Mouse (Mus musculus): ENCODE data around the gene Clns1a.

Gene Clns1a

DNA sequence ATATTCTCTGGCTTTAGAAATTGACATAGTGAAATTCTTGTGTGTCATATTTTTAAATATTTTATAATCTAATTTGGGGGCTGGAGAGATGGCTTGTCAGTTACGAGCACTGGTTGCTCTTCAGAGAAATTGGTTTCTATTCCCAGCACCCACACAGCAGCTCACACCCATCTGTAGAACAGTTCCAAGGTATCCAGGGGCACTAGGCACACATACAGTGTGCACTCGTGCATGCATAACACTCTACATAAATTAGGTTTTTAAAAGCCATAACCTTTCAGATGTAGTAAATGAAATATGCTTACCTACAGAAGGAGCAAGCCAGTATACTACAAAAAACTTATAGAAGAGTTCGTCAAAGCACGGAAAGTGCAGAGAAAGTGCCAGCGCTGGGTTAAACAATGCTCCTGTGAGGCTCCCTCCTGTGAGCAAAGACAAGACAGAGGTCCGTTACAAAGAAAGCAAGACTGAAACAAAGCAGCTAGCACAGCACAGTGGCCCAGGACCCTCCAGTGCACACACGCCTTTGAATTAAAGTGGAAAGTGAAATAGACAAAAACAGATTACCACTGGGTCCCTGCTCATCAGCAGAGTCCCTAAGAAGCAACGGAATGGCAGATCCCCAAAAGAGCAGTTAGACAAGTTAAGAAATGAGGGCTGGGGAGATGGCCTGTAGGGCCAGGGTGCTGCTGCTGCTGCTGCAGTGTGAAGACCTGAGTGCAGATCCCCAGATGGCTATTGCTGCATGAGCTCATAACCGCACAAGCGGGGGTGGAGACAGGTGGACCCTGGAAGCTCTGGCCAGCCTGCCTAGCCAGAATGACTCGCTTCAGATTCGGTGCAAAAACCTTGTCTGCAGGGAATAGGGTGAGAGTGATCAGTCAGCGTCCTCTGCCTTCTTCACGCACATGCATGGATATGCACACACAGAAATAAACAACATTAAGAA is 32.5 kb downstream of the Clns1a start:
- DNase-seq = no peak

DNA sequence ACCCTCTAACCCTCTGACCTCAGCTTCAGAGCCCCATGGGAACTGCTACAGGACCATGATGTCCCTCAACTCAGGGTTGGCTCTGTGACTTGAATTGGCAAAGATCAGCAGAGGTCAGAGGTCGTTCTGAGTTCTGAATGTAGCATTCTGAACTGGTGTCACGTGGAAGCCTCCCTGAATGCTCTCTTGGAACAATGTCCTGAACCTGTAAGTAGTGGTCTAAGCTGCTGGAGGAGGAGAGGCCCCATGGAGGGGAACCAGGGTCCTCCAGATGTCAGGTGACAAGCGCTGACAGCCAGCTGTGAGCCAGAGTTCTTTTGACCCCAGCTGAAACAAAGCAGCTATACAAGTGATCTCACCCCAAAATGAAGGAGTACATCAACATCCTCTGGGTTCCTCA is 34.0 kb downstream of the Clns1a start:
- no peak for DNase-seq

- DNase-seq = no peak
Measured at GRCm38 (mm10) chr7:97733606-97734005, 37.2 kb downstream of the Clns1a start.

GRCm38 (mm10) chr7:97735021-97735420 is 38.6 kb downstream of the Clns1a start:
- no peak for DNase-seq

- no peak for DNase-seq
Measured at GRCm38 (mm10) chr7:97735886-97736420, 39.5 kb downstream of the Clns1a start.

DNA sequence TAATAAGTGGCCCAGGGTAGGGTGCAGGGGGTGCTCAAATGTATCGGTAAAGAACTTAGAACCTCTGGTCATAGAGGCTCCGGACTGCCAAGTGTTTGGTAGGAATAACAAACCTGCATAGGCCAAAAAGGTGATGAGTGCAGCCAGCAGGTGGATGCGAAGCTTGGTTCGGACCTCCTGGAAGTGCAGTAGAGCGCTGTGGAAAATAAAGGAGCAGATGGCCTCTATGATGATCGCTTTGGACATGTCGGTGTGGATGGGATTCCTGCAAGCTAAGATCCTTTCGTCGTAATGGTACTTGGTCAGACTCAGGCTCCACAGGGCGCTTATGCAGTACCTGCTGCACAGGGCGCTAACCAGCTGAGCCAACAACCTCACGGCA is 40.8 kb downstream of the Clns1a start:
- no peak for DNase-seq

DNA sequence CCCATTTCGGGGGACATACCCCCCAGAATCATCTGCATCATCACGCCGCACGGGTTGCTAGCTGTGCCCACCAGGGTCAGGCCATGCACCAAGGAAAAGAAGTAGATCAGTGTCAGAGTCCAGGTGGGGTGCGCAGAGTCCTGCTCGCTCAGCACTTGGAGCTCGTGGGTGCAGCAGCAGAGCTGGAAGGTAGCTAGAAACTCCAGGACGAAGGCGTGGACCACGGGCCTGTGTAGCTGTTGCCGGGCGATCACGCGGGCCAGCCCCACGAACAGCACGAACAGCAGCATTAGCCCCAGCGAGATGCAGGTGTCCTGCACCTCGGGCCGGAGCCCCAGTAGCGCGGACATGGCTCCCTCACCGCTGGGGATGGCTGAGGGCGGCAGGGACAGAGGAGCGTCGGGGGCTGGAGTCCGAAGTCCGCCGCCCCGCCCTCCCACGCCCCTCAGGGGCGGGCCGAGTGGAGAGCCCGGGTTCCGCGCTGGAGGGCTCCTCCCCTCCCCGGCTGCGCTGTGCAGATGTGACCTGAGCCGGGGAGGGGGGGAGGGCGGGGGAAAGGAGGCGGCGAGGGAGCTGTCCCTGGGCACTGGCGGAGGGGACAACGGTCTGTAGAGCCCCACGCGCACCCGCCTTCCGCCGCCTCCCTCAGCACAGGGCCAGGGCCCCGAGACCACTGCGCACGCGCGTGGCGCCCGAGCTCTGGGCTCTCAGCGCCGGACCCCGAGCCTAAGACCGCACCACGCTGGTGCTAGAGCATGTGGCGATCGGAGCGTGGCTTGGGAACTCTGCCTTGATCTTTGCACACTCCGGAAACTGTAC is 41.4 kb downstream of the Clns1a start, which contains the start of gene Aqp11:
Gene Aqp11, minus strand, starts transcription at position 652 of the 819 bp plus-strand sequence.
- DNase-seq = peak; percentile 94

- no peak for DNase-seq
Measured at GRCm38 (mm10) chr7:97740948-97741347, 44.5 kb downstream of the Clns1a start.

GRCm38 (mm10) chr7:97741756-97742291 is 45.4 kb downstream of the Clns1a start:
- DNase-seq = no peak

- DNase-seq = peak; percentile 80
Measured at GRCm38 (mm10) chr7:97745299-97745698, 48.9 kb downstream of the Clns1a start.

GRCm38 (mm10) chr7:97747176-97747707 is 50.8 kb downstream of the Clns1a start:
- DNase-seq = no peak

DNA sequence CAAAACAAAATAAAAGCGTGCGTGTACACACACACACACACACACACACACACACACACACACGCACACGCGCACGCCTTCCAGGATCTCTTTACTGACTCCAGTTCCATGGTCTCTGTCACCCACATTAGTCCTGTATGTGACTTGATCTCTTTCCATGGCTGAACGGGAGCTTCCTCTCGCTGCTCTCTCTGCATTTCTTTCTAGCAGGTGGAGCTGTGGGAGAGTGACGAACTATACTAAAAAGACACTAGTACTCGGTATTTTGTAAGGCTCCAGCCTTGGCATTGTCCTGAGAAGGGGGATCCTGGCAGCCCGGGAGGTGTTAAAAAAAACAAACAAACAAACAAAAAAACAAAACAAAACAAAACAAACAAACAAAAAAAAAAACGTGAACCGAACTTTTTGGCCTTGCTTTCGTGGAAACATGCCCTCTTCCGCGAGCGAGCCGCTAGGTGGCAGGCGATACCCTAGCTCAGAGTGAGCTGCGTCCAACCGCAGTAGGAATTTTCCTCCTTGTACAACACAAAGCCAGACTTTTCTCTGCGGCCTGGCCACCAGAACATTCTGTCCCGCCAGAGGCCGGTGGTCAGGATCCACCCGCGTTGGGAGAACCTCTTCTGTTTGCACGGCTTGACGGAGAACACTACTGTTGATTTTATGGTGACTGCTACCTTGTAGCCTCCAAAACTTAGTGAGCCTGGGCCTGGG is 51.5 kb downstream of the Clns1a start:
- peak; percentile 83 for DNase-seq

DNA sequence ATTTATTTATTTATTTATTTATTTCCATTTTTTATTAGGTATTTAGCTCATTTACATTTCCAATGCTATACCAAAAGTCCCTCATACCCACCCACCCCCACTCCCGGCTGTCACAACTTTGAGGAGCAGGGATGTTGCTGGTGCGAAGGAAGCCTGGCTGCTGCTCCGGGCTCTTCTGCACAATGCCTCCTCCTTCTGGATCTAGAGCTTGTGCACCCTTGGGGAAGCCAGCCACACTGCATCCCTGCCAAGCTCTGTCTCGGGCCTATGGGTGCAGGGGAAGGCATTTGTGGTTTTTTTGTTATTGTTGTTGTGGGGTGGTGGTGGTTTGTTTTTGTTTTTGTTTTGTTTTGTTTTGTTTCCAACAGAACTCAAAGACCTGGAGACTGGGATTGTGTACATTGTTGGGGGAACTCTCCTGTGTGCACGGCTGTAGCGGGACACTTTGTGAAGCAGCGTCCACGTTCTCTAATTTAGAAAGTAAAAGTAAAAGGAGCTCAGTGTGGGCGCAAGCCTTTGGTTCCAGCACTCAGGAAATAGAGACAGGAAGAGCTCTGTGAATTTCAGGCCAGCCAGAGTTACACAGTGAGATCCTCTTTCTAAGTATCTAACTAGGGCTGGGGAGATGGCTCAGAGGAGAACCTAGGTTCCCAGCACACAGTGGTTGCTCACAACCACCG is 52.2 kb downstream of the Clns1a start:
- DNase-seq = no peak

GRCm38 (mm10) chr7:97749207-97750190 is 53.1 kb downstream of the Clns1a start:
- DNase-seq = no peak

- DNase-seq = peak; percentile 78
Measured at GRCm38 (mm10) chr7:97756967-97757881, 60.8 kb downstream of the Clns1a start.

DNA sequence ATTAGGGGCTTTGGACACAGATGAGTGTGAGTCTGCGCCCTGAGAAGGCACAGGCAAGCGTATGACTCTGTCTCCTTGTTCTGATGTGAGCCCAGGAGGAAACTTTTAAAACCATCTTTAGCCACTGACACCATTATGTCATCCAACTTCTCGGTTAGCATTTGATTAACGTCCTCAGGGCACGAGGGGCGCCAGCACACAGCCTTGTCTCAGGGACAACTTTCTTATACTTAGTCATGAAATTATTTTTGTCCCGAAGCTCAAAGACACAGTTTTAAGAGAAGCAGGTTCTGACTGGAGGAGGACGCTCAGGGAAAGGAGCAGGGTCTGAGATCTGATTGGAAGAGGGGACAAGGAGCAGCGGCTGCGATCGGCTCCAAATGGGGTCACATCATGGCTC is 68.2 kb downstream of the Clns1a start:
- no peak for DNase-seq

DNA sequence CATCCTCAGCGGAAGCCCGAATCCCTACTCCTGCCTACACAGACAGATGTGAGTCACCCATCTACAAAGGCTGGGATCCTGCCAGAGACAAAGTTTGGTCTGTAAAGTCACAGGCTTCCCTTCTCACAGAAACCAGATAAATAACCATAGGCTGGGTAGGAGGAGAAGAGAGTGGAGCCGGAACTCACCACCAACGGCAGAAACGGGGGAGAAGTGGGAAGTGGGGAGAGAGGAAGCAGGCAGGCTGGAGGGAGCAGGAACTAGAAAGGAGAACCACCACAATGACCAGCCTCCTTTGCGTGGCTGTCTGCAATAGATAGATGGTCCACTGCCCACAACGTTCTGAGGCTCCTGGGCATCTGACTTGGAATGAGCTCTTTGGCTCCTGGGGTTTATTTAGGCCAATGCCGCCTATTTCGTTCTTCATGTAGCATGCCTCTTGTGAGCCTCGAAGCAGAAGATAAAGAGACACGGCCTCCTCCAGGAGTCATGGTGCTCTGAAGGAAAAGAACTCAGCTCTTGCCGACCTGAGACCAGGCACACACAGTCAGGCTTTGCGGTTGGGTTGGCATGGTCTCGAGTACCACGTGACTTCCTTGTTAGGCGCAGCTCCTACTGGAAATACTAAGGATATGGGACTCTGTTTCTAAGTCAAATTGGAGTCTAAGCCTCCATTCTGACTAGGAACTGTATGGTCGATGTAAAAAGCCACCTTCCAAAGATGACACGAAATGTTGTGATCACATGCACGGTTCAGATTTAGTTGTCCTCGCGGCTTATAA is 68.9 kb downstream of the Clns1a start:
- DNase-seq = no peak

GRCm38 (mm10) chr7:97765963-97766347 is 69.5 kb downstream of the Clns1a start:
- no peak for DNase-seq

All from retina, postnatal 1 day (tissue).